Mouse (Mus musculus) forebrain, postnatal 0 days (tissue): ENCODE data around the gene Sema4b. TPM values are rescaled to one million over a fixed set of nuclear protein-coding genes. Genes with fewer than 3 reads are reported as not detected.

Experiments used
- ATAC-seq: fragments of 200-750 bp; cut with Nextera tagmentation; 2 replicates; pipeline ENCODE4 v1.8.0; 2017; ENCODE audit warnings: mild to moderate bottlenecking, moderate library complexity
- DNase-seq: peaks from one replicate; pipeline ENCODE4 v3.0.0-alpha.2; 2015
- H3K27ac ChIP-seq: fragments of 300-500 bp; sonication (generic); 2 replicates; pipeline ENCODE4 v1.5.1; 2014; ENCODE audit warnings: low read depth, mild to moderate bottlenecking, antibody characterized with exemption, low read length, moderate library complexity, mixed read lengths
- H3K27me3 ChIP-seq: fragments of 300-500 bp; sonication (generic); 2 replicates; pipeline ENCODE4 v1.6.1; 2014; ENCODE audit warnings: mild to moderate bottlenecking, low read length, mixed read lengths; ENCODE audit not compliant: insufficient read depth
- H3K36me3 ChIP-seq: fragments of 300-500 bp; sonication (generic); 2 replicates; pipeline ENCODE4 v1.6.1; 2014; ENCODE audit warnings: mild to moderate bottlenecking, moderate library complexity; ENCODE audit not compliant: insufficient read depth
- H3K4me1 ChIP-seq: fragments of 300-500 bp; sonication (generic); 2 replicates; pipeline ENCODE4 v1.6.1; 2014; ENCODE audit warnings: antibody characterized with exemption; ENCODE audit not compliant: insufficient read depth
- H3K4me2 ChIP-seq: fragments of 300-500 bp; sonication (generic); 2 replicates; pipeline ENCODE4 v1.6.1; 2014; ENCODE audit warnings: low read depth, mild to moderate bottlenecking, moderate library complexity
- H3K4me3 ChIP-seq: fragments of 300-500 bp; sonication (generic); 2 replicates; pipeline ENCODE4 v1.5.1; 2014; ENCODE audit warnings: low read depth, low read length, mixed read lengths
- H3K9ac ChIP-seq: fragments of 300-500 bp; sonication (generic); 2 replicates; pipeline ENCODE4 v1.6.1; 2014; ENCODE audit warnings: mild to moderate bottlenecking
- H3K9me3 ChIP-seq: fragments of 300-500 bp; sonication (generic); 2 replicates; pipeline ENCODE4 v1.6.1; 2016; ENCODE audit warnings: low read length
- CTCF ChIP-seq: sonication (generic); IDR thresholded peaks from 2 replicates; pipeline ENCODE4 v1.5.1; 2016; ENCODE audit warnings: antibody characterized with exemption, control low read depth, low read depth
- WGBS: fragments of 180-500 bp; shearing (Covaris S2); extraction: QIAGEN DNeasy Blood & Tissue Kit; methylation state at CpG from one replicate; pipeline ENCODE4 v1.1.7; 2014; 5-methylcytosine and 5-hydroxymethylcytosine counted together
- polyA plus RNA-seq: library from polyadenylated mRNA; unstranded; fragments of >200 nt; fragmentation: Nextera tagmentation; extraction: Ambion mirVana; gene quantifications from 2 replicates; pipeline ENCODE4 v1.2.1, GENCODE M21; 2015
- total RNA-seq: library from RNA; depleted of rRNA; stranded (reverse); fragments of >200 nt; gene quantifications from 2 replicates; pipeline ENCODE4 v1.2.3, GENCODE M21; 2014

The Sema4b gene
- total and polyA plus RNA-seq, 2 experiments from 2014 or later: 22.4 to 35.6 TPM

- ATAC-seq: no peak
- no peaks in the 10 kb centered on the region for H3K9me3 ChIP-seq
- H3K36me3 ChIP-seq: no peaks in the 10 kb centered on the region
- no peak for DNase-seq
- H3K4me1 ChIP-seq: peaks cover 11% of the 10 kb centered on the region
- WGBS: 80% methylated on average over 1 of the region's 1 CpGs
- H3K4me2 ChIP-seq: no peak overlapping the region
- H3K4me3 ChIP-seq: no peak overlapping the region
- no peak for TF ChIP-seq CTCF
- no peaks in the 10 kb centered on the region for H3K27me3 ChIP-seq
- H3K27ac ChIP-seq: no peak overlapping the region
- no peak overlapping the region for H3K9ac ChIP-seq
Observed at GRCm38 (mm10) chr7:80183466-80183865, 3.2 kb upstream of the Sema4b start.

- Histone ChIP-seq H3K4me3 (no peak overlapping the region), H3K27me3 (no peaks in the 10 kb centered on the region), H3K9me3 (no peaks in the 10 kb centered on the region), H3K4me1 (peaks cover 16% of the 10 kb centered on the region), H3K9ac (no peak overlapping the region), H3K36me3 (no peaks in the 10 kb centered on the region), H3K27ac (no peak overlapping the region), H3K4me2 (no peak overlapping the region)
- ATAC-seq (no peak), DNase-seq (no peak)
- no peak for TF ChIP-seq CTCF
- WGBS: 34% methylated on average over 5 of the region's 5 CpGs
Observed at GRCm38 (mm10) chr7:80183969-80184368, 2.7 kb upstream of the Sema4b start.

GRCm38 (mm10) chr7:80184551-80184950 lies 2.1 kb upstream of the Sema4b start:
- ATAC-seq: no peak
- no peak for TF ChIP-seq CTCF
- Histone ChIP-seq H3K4me1 (peaks cover 19% of the 10 kb centered on the region), H3K4me2 (no peak overlapping the region), H3K27me3 (no peaks in the 10 kb centered on the region), H3K9me3 (no peaks in the 10 kb centered on the region), H3K4me3 (no peak overlapping the region), H3K9ac (no peak overlapping the region), H3K27ac (no peak overlapping the region), H3K36me3 (no peaks in the 10 kb centered on the region)
- no peak for DNase-seq
- 89% methylated on average over 4 of the region's 4 CpGs for WGBS

GRCm38 (mm10) chr7:80184968-80185367 lies 1.7 kb upstream of the Sema4b start:
- DNase-seq: no peak
- no peak for ATAC-seq
- no peak overlapping the region for H3K4me3 ChIP-seq
- H3K4me1 ChIP-seq: peaks cover 19% of the 10 kb centered on the region
- H3K27ac ChIP-seq: no peak overlapping the region
- TF ChIP-seq CTCF: no peak
- WGBS: 67% methylated on average over 6 of the region's 6 CpGs
- no peak overlapping the region for H3K4me2 ChIP-seq
- H3K27me3 ChIP-seq: no peaks in the 10 kb centered on the region
- no peaks in the 10 kb centered on the region for H3K9me3 ChIP-seq
- H3K9ac ChIP-seq: no peak overlapping the region
- no peaks in the 10 kb centered on the region for H3K36me3 ChIP-seq

- Histone ChIP-seq H3K27ac (peak overlapping the region; percentile 77), H3K4me3 (peak overlapping the region; percentile 50), H3K4me2 (peak overlapping the region; percentile 70), H3K4me1 (peaks cover 19% of the 10 kb centered on the region), H3K9me3 (no peaks in the 10 kb centered on the region), H3K9ac (peak overlapping the region; percentile 85), H3K27me3 (no peaks in the 10 kb centered on the region), H3K36me3 (no peaks in the 10 kb centered on the region)
- DNase-seq (no peak), ATAC-seq (no peak)
- WGBS: 7% methylated on average over 8 of the region's 8 CpGs
- no peak for TF ChIP-seq CTCF
Observed at GRCm38 (mm10) chr7:80186021-80186420, 620 bp upstream of the Sema4b start.

DNA sequence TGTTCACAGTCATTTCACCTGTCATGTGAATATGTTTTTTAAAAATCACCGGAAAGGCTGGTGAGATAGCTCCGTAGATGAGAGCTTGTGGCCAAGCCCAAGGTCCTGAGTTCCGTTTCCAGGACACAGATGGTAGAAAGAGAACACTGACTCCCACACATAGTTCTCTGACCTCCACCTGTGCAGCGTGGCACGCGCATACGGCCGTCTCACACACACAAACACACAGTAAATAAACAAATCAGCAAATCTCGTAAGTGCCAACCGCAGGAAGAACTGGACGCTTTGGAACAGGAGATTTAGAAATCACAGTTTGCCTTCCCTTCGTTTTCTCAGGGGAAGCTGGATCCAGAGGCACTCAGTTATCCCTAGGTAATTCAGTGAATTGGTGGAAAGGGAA lies 860 bp downstream of the Sema4b start:
- H3K27me3 ChIP-seq: no peaks in the 10 kb centered on the region
- peak overlapping the region; percentile 77 for H3K27ac ChIP-seq
- peaks cover 26% of the 10 kb centered on the region for H3K4me1 ChIP-seq
- peak overlapping the region; percentile 70 for H3K4me2 ChIP-seq
- no peak for ATAC-seq
- H3K4me3 ChIP-seq: peak overlapping the region; percentile 50
- H3K9me3 ChIP-seq: no peaks in the 10 kb centered on the region
- no peaks in the 10 kb centered on the region for H3K36me3 ChIP-seq
- no peak for DNase-seq
- H3K9ac ChIP-seq: peak overlapping the region; percentile 85
- no peak for TF ChIP-seq CTCF
- WGBS: 19% methylated on average over 12 of the region's 12 CpGs

DNA sequence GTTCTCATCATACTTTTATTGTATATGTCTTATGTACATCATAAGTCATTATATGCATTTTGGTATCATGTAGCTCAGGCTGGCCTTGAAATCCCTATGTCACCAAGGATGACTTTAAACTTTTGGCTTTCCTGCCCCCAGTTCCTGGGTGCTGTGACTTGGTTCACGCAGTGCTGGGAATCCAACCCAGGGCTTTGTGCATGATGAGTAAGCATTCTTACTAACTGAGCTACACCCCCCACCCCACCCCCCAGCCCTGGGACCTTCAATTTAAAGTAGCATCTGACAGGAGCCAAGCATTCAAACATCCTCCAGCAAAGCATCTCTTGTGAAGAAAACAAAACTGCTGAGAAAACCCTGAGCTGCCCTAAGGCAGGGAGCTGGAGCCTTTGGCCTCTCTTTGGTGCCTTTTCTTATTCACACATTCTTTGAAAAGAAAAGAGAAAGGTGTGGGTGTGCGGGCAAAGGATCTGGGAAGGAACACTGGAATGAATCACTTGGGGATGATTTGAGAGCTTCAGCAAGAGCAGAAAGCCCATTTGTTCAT lies 2.0 kb downstream of the Sema4b start:
- H3K27me3 ChIP-seq: no peaks in the 10 kb centered on the region
- 36% methylated on average over 2 of the region's 2 CpGs for whole genome bisulfite sequencing
- no peak overlapping the region for H3K4me3 ChIP-seq
- no peak for ATAC-seq
- no peaks in the 10 kb centered on the region for H3K9me3 ChIP-seq
- no peak overlapping the region for H3K27ac ChIP-seq
- TF ChIP-seq CTCF: no peak
- no peak for DNase-seq
- H3K36me3 ChIP-seq: no peaks in the 10 kb centered on the region
- no peak overlapping the region for H3K9ac ChIP-seq
- 0 out of 2 replicates have a peak overlapping the region, but pooled peaks have one; percentile 4 for H3K4me2 ChIP-seq
- H3K4me1 ChIP-seq: peaks cover 34% of the 10 kb centered on the region
